Mouse (Mus musculus) embryonic stem cell, embryonic (primary cell): Measurements from ENCODE around the gene Rcbtb2.
"Not testable (repeated sequence)": the region's sequence is repeated elsewhere in the genome, so short reads cannot be mapped to it uniquely, and the experiment has no call there.

ENCODE experiments used
- CTCF ChIA-PET, 4 experiments: fragments of 300-600 bp in 2 of 4; fragments of 350-600 bp in 2 of 4; sonication (Branson Sonifier 250); formaldehyde crosslinking; loops; one replicate each; lab custom pipeline; 2022; ENCODE audit warnings: inconsistent platforms in 2 of 4; lab: Charles Lee
- POLR2A ChIA-PET, 4 experiments: fragments of 300-600 bp in 2 of 4; fragments of 350-600 bp in 2 of 4; sonication (Branson Sonifier 250); formaldehyde crosslinking; loops; one replicate each; lab custom pipeline; 2022; ENCODE audit warnings: antibody characterized with exemption in 4 of 4, inconsistent platforms in 1 of 4; lab: Charles Lee

The Rcbtb2 gene

GRCm38 (mm10) chr14:73122923-73123278 lies at the start of gene Rcbtb2:
Rcbtb2 (plus strand) TSS chr14:73123037.
- CTCF ChIA-PET = interaction anchor here in 3 of 4 experiments (0.5 to 1.2 kb wide), 3 partner anchors 16 to 394 kb away, joined by 3 to 25 read pairs (median 3); no protein-coding TSS in a partner anchor
- POLR2A ChIA-PET = no interaction called here

GRCm38 (mm10) chr14:73083563-73083962 lies 39.3 kb upstream of the Rcbtb2 start:
- ChIA-PET CTCF (no interaction called here), POLR2A (no interaction called here)

GRCm38 (mm10) chr14:73086425-73086824 lies 36.4 kb upstream of the Rcbtb2 start:
- POLR2A ChIA-PET = interaction anchor here in 1 of 4 experiments (0.5 kb wide), 1 partner anchor 33 kb away, joined by 3 read pairs; no protein-coding TSS in a partner anchor
- CTCF ChIA-PET = no interaction called here

- POLR2A ChIA-PET = no interaction called here
Measured at GRCm38 (mm10) chr14:73087247-73087646, 35.6 kb upstream of the Rcbtb2 start.

DNA sequence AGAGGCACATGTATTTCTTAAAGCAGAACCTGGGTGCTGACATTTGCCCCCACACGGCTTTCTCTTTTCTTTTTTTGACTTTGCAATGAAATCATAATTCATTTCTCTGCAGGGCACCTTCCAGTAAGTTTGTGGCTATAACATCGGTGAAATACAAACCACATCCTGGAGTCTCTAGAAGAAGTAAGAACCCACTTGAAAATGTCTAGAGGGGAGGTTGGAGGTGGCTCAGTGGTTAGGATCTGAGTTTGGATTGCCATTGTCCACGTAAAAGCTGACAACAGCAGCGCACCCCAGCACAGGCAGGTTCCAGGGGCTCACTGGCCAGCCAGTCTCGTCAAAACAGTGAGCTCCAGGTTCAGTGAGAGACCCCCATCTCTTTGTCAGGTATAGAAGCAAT lies 35.1 kb upstream of the Rcbtb2 start:
- ChIA-PET POLR2A (interaction anchor here in 1 of 4 experiments (1.1 kb wide), 1 partner anchor 22 kb away, joined by 3 read pairs; no protein-coding TSS in a partner anchor), CTCF (interaction anchor here in 2 of 4 experiments (0.6 to 0.7 kb wide), 2 partner anchors 249 to 906 kb away, joined by 3 to 12 read pairs; no protein-coding TSS in a partner anchor)

More at GRCm38 (mm10) chr14:73087247-73087646, 35.6 kb upstream of the Rcbtb2 start:
- CTCF ChIA-PET = interaction anchor here in 2 of 4 experiments (0.6 to 0.7 kb wide), 2 partner anchors 249 to 906 kb away, joined by 3 to 12 read pairs; no protein-coding TSS in a partner anchor

DNA sequence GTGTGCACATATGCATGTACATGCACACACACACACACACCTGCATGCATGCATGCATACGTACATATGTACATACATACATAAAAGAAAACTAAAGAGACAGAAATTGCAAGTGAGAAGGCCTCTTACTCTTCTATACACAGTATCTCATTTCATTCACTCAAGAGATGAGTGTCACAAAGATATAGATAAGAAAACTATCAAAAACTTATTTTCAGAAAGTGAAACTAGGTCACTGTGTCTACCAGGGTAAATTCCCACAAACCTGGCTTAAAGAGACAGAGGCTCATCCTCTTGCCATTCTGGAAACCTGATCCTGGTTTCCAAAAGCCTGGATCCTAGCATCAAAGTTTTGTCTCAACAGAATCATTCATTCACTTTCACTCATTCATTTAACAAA lies 34.6 kb upstream of the Rcbtb2 start:
- POLR2A ChIA-PET = interaction anchor here in 1 of 4 experiments (1.1 kb wide), 1 partner anchor 22 kb away, joined by 3 read pairs; no protein-coding TSS in a partner anchor
- CTCF ChIA-PET = interaction anchor here in 1 of 4 experiments (0.6 kb wide), 1 partner anchor 13 kb away, joined by 10 read pairs; no protein-coding TSS in a partner anchor

DNA sequence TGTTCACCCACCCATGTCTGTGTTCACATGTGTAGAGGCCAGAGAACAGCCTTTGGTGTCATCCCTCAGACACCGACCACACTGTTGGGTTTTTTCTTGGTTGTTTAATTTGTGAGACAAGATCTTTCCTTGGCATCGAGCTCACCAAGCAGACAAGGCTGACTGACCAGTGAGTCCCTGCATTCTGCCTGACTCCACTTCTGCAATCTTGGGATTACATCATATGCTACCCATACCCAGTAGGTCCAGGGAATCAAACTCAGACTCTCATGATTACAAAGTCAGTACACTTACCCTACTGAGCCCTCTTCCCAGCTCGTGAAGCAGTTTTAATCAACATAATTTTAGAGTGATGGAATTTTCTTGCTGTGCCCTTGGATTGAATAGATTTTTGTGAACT lies 30.0 kb upstream of the Rcbtb2 start:
- ChIA-PET POLR2A (no interaction called here), CTCF (no interaction called here)

DNA sequence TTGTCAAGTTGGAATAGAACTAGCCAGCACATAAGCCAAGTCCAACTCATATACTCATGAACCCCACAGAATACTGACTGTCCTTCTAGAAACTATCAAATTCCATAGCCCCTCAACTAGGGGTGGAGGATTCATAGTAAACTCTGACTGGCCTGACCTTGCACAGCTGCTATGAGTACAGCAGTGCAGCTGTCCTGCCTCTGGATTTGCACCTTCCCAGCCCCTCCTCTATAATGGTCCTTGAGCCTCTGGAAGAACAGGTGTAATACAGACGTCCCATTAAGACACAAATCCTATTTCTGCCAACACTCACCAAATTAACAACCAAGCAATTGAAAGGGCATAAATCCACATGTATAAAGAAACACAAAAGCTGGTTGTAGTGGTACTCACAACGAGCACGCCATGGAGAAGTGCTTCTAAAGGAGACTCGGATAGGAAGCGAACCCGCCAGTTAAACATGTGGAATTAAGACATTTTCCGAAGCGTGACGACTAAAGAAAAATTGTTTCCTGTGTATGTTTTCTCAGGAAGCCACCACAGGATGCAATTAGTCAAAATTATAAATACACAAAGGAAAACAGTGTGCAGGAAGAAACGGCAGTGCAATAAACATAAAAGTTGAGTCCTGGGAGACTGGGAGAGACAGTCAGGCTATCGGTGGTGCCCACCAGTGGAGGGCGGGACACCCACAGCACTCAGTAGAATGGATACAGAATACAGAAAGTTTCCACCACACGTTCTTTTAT lies 27.9 kb upstream of the Rcbtb2 start:
- CTCF ChIA-PET = no interaction called here
- POLR2A ChIA-PET = no interaction called here

DNA sequence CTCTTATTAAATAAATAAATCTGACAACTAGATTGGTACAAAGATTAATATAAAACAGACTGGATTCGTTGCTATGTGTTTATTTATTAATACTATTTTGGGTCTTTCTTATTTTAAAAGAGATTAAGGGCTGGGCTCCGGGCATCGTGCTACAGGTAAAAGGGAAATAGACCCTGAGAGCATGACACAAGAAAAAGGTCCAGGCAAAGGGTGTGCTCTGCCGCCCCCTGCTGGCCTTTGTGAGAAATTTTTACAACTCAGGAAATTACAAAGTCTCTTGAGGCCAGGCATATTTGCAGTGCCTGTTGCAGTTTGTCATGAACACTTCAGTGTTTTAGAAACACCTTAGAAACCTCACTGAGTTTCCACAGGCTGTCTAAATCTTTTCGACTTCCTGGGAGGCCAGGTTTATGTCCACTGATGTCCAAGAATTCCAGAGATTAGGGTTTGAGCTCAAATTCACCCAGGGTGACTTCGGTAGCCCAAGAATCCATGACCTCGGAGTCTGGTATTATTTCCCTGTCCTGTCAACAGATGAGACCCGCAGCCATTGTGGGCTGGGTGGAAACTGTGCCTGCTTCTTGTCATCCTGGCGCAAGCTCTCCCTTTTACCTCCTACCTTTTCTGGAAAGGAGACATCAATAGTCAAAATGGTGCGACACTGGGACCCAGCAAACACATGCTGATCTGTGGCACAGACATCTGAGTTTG lies 24.0 kb upstream of the Rcbtb2 start:
- ChIA-PET CTCF (interaction anchor here in 2 of 4 experiments (0.6 to 0.9 kb wide), 2 partner anchors 15 to 204 kb away, joined by 3 read pairs; no protein-coding TSS in a partner anchor), POLR2A (no interaction called here)

DNA sequence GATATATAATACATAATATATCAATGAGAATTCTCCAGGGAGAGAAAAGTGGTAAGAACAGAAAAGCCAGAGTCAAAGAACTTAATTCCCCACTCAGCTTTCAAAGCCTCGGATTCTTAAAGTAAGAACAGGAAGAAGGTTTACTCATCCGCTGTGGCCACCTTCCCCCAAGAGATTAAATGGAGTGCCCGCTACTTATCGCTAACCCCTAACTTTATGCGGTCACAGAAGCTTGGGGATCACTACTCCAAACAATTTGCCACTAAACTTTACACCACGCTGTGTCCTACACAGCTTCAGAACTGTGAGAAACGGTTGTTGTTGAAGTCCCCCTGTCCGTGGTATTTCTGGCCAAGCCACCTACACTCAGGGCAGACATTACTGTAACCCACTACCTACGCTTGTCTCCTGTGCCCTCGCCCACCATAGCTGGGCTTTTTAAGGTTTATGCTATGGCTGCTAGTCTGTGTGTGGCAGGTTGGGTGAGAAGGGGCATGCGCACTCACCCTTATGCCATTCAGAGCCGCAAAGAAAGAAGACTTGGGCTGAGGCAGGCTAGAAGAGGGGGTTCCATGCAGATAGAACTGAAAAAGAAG lies 20.5 kb upstream of the Rcbtb2 start:
- ChIA-PET CTCF (no interaction called here), POLR2A (no interaction called here)

DNA sequence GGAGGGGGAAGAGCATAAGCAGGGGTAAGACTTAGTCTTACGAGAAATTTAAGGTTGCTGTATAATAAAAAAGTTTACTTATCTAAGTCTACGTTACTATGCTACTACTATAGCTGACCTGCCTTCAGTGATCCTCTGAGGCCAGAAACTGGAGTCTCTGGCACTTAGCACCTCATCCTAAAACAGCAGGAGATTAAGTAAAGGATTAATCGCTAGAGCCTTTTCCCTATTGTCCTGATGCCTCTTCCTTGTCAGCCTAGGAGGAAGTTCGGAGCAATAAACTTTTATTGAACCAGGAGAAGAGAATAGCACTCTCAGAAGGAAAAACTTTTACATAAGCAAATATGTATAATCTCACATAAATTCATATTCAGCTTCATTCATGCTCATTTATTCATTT lies 19.9 kb upstream of the Rcbtb2 start:
- CTCF ChIA-PET, POLR2A ChIA-PET: not testable (repeated sequence)

- CTCF ChIA-PET = no interaction called here
- POLR2A ChIA-PET = no interaction called here
Measured at GRCm38 (mm10) chr14:73104913-73105312, 17.9 kb upstream of the Rcbtb2 start.

GRCm38 (mm10) chr14:73105407-73106185 lies 17.2 kb upstream of the Rcbtb2 start:
- ChIA-PET POLR2A (interaction anchor here in 1 of 4 experiments (0.8 to 1.6 kb wide), 2 partner anchors 132 to 270 kb away, joined by 4 to 5 read pairs; partner anchors contain the start of gene Lpar6), CTCF (interaction anchor here (0.7 to 2.6 kb wide), 17 partner anchors 14 to 419 kb away, joined by 3 to 28 read pairs (median 9); partner anchors contain the start of genes Rcbtb2 (in 1 of the 4) and Sucla2 (in 1 of the 4))

GRCm38 (mm10) chr14:73106234-73106711 lies 16.6 kb upstream of the Rcbtb2 start:
- POLR2A ChIA-PET = interaction anchor here in 3 of 4 experiments (0.6 to 1.6 kb wide), 5 partner anchors 131 to 613 kb away, joined by 3 to 5 read pairs (median 4); partner anchors contain the start of gene Lpar6 (in 1 of the 3)
- CTCF ChIA-PET = interaction anchor here (0.5 to 2.6 kb wide), 62 partner anchors 13 to 1811 kb away, joined by 3 to 28 read pairs (median 4); partner anchors contain the start of genes Rcbtb2 (in 1 of the 4) and Sucla2 (in 1 of the 4)

DNA sequence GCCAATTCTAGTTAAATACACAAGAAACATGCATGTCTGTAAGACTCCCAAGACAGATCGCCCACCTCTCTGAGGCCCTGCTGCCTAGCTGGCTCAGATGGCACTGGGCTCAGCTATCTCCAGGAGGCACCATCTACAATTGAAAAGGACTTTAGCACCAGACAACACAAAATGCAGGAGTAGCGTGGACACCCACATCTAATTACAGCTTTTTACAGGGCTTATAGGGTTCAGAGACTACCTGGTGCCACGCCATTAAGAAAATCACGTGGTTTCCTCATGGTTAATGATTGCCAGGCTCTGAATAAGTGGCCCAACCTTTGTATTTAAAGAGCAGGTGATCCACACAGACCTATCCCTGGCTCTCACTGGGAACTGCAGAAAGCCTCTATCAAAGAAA lies 15.9 kb upstream of the Rcbtb2 start:
- POLR2A ChIA-PET = interaction anchor here (0.6 to 1.6 kb wide), 6 partner anchors 36 to 614 kb away, joined by 3 to 5 read pairs (median 3); partner anchors contain the start of gene Lpar6 (in 1 of the 4)
- CTCF ChIA-PET = interaction anchor here (0.5 to 2.6 kb wide), 60 partner anchors 13 to 1811 kb away, joined by 3 to 28 read pairs (median 4); partner anchors contain the start of genes Sucla2 (in 2 of the 4) and Rcbtb2 (in 1 of the 4)

DNA sequence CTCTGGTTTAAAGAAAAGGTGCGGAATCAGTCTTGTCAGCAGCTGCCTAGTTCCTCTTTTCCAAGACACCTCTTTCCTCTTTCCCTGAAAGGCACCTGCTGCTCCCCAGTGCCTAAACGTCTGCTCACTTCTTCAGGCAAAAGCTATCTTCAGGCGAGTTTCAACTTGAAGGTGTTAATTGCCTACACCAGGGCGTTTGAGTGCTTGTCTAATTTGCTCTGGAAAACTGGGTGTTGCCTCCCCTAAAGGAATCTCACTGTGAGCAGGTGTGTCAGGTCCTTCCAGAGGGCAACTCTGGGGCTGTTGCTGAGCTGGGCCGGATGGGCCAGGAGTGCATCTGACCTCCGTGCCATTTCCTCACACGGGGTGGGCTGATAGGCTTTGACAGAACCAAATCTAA lies 15.5 kb upstream of the Rcbtb2 start:
- ChIA-PET POLR2A (interaction anchor here in 3 of 4 experiments (0.6 to 1.6 kb wide), 4 partner anchors 12 to 195 kb away, joined by 3 to 5 read pairs (median 3); partner anchors contain the start of gene Lpar6 (in 1 of the 3)), CTCF (interaction anchor here (0.6 to 2.6 kb wide), 15 partner anchors 128 to 752 kb away, joined by 3 to 28 read pairs (median 5); partner anchors contain the start of gene Sucla2 (in 2 of the 4))

- CTCF ChIA-PET = interaction anchor here (0.6 to 2.6 kb wide), 6 partner anchors 195 to 751 kb away, joined by 4 to 28 read pairs (median 14); partner anchors contain the start of gene Sucla2 (in 1 of the 4)
- POLR2A ChIA-PET = interaction anchor here in 2 of 4 experiments (1.0 to 1.3 kb wide), 3 partner anchors 12 to 96 kb away, joined by 3 read pairs; no protein-coding TSS in a partner anchor
Measured at GRCm38 (mm10) chr14:73107952-73108351, 14.9 kb upstream of the Rcbtb2 start.
